Mouse (Mus musculus): Measurements from ENCODE around the gene Sgms1.
"Not testable (repeated sequence)": the region's sequence is repeated elsewhere in the genome, so short reads cannot be mapped to it uniquely, and the experiment has no call there.

Gene Sgms1

DNA sequence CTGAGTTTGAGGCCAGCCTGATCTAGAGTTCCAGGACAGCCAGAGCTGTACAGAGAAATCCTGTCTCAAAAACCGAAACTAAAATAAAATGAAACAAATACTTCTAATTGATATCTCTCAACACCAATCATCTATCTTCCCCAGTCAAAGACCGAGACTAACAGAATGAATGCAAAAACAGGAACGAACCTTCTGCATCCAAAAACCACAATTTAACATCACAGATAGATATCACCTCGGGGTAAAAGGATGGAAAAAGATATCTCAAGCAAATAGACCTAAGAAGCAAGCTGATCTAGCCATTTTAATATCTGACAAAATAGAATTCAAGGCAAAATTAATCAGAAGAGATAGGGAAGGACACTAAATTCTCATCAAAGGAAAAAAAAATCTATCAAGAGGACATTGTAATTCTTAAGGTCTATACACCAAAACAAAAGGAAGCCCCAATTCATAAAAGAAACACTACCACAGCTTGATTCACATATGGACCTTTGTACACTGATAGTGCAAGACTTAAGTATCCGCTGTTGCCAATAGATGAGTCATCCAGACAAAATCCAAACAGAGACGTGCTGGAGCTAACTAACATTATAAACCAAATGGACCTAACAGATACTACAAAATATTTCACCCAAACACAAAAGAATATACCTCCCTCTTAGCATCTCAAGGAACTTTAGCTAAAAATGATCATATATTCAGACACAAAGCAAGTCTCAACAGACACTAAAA lies 301.6 kb downstream of the Sgms1 start:
- no peak for DNase-seq (ENCODE audit: low spot score)

DNA sequence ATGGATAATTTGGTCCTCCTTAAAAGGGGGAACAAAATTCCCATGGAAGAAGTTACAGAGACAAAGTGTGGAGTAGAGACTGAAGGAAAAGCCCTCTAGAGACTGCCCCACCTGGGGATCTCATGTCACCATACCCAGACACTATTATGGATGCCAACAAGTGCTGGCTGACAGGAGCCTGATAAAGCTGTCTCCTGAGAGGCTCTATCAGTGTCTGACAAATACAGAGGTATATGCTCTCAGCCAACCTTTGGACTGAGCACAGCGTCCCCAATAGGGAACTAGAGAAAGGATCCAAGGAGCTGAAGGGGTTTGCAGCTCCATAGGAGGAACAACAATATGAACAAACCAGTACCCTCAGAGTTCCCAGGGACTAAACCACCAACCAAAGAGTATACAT lies 304.7 kb downstream of the Sgms1 start:
- not testable (repeated sequence) for DNase-seq (ENCODE audit: low spot score)

All from lung, postnatal 25 days (tissue).